Mouse (Mus musculus) liver, embryonic 14.5 days (tissue): ENCODE results near the gene Slk. TPM values are rescaled to one million over a fixed set of nuclear protein-coding genes. Genes with fewer than 3 reads are reported as not detected.

ENCODE experiments used
- ATAC-seq: fragments of 200-750 bp; cut with Nextera tagmentation; 2 replicates; pipeline ENCODE4 v1.8.0; 2017; ENCODE audit warnings: moderate number of reproducible peaks, mild to moderate bottlenecking, moderate library complexity; ENCODE audit not compliant: insufficient read depth
- DNase-seq, 3 experiments: peaks; one replicate each; pipeline ENCODE4 v3.0.0-alpha.2; 2012 to 2013; ENCODE audit warnings: low read depth in 3 of 3, low spot score in 3 of 3
- H3K27ac ChIP-seq: fragments of 300-500 bp; sonication (generic); 2 replicates; pipeline ENCODE4 v1.5.1; 2014; ENCODE audit warnings: moderate library complexity, mild to moderate bottlenecking, control low read depth, inconsistent platforms
- H3K27me3 ChIP-seq: fragments of 300-500 bp; sonication (generic); 2 replicates; pipeline ENCODE4 v1.6.1; 2014; ENCODE audit warnings: mild to moderate bottlenecking, low read length, moderate library complexity; ENCODE audit not compliant: control insufficient read depth, insufficient read depth
- H3K36me3 ChIP-seq: fragments of 300-500 bp; sonication (generic); replicated peaks from 2 replicates; pipeline ENCODE4 v1.6.1; 2014; ENCODE audit warnings: low read depth; ENCODE audit not compliant: control insufficient read depth, insufficient read depth
- H3K4me1 ChIP-seq, 2 experiments: fragments of 200-500 bp in 1 of 2; fragments of 300-500 bp in 1 of 2; sonication (generic) in 1 of 2; replicated peaks; 2 replicates each; pipeline ENCODE4 v1.6.1; 2012 to 2014; ENCODE audit warnings: antibody characterized with exemption in 1 of 2, inconsistent platforms in 1 of 2, low read length in 1 of 2; ENCODE audit not compliant: control insufficient read depth in 2 of 2, insufficient read depth in 2 of 2
- H3K4me2 ChIP-seq: fragments of 300-500 bp; sonication (generic); 2 replicates; pipeline ENCODE4 v1.6.1; 2014; ENCODE audit warnings: low read depth, mild to moderate bottlenecking, control low read depth, moderate library complexity
- H3K4me3 ChIP-seq, 2 experiments: fragments of 200-500 bp in 1 of 2; fragments of 300-500 bp in 1 of 2; sonication (generic) in 1 of 2; 2 replicates each; pipeline ENCODE4 v1.5.1; 2012 to 2014; ENCODE audit warnings: low read depth in 2 of 2, low read length in 2 of 2, mild to moderate bottlenecking in 2 of 2, control low read depth in 1 of 2, inconsistent platforms in 1 of 2, moderate library complexity in 1 of 2; ENCODE audit not compliant: insufficient read depth in 1 of 2
- H3K9ac ChIP-seq: fragments of 300-500 bp; sonication (generic); replicated peaks from 2 replicates; pipeline ENCODE4 v1.6.1; 2014; ENCODE audit warnings: mild to moderate bottlenecking, control low read depth, moderate library complexity
- H3K9me3 ChIP-seq: fragments of 300-500 bp; sonication (generic); 2 replicates; pipeline ENCODE4 v1.6.1; 2016; ENCODE audit warnings: low read length, mixed read lengths; ENCODE audit not compliant: control insufficient read depth
- CTCF ChIP-seq: IDR thresholded peaks from 2 replicates; pipeline ENCODE4 v1.5.1; 2016; ENCODE audit warnings: antibody characterized with exemption, low read depth, control low read depth
- EP300 ChIP-seq: IDR thresholded peaks from 2 replicates; pipeline ENCODE4 v1.6.1; 2016; ENCODE audit warnings: antibody characterized with exemption, low read depth
- WGBS: fragments of 180-500 bp; shearing (Covaris S2); extraction: QIAGEN DNeasy Blood & Tissue Kit; methylation state at CpG from one replicate; pipeline ENCODE4 v1.1.7; 2014; ENCODE audit not compliant: insufficient replicate concordance; 5-methylcytosine and 5-hydroxymethylcytosine counted together
- polyA plus RNA-seq, 2 experiments: library from polyadenylated mRNA; depleted of rRNA in 1 of 2; stranded (reverse) in 1 of 2; unstranded in 1 of 2; fragments of >200 nt; fragmentation: Nextera tagmentation in 1 of 2; extraction: Ambion mirVana in 1 of 2; gene quantifications; 2 replicates each; pipeline versions ENCODE4 v1.2.1 to v1.2.3; 2012 to 2014

Gene Slk
- polyA plus RNA-seq (2012; rRNA removed) (9.4 and 16.5 TPM in 2 replicates), polyA plus RNA-seq (2014; fragmentation: Nextera tagmentation; extraction: Ambion mirVana) (8.6 and 9.6 TPM in 2 replicates)

DNA sequence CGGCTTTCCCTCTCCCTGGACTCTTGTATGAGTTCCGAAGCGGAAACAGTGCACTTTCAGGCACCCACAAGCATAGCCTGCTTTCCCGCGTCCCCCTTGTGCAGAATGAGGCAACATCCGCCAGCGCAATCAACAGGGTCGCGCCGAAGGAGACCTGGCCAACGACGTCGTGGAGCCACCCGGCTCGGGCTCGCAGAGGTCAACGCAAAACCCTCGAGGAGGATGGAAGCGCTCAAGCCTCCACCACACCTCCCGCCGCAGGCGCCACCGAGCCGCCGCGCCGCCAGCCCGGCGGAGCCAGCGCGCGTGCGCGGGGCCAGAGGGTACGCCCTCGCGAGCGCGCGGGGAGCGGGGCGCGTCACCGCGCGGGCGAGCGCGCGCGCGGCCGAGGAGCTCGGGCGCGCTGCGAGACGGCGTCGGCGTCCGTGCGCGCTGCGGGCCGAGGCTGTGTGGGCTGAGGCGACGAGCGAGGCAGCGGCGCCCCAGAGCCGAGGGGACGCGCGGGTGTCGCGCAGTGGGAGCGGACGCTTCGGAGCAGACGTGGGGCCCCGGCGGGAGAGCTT, at the start of gene Slk:
Gene Slk (plus strand): TSS at position 454 of the 563 bp plus-strand sequence.
- ATAC-seq (peak; percentile 95), DNase-seq (peak; percentile 70 to 78 (median 72))
- Histone ChIP-seq H3K4me2 (peak within 1 kb of the TSS; percentile 96), H3K4me3 (peak within 1 kb of the TSS; percentile 96 to 98), H3K4me1 (peaks cover 13 to 16% of the 10 kb centered on the region in 2 experiments), H3K36me3 (no peaks in the 10 kb centered on the region), H3K9ac (peak within 1 kb of the TSS; percentile 95), H3K27ac (peak within 1 kb of the TSS; percentile 85), H3K27me3 (no peaks in the 10 kb centered on the region), H3K9me3 (no peaks in the 10 kb centered on the region)
- no peak for TF ChIP-seq CTCF
- TF ChIP-seq EP300 = no peak
- WGBS = under 1% methylated on average over 77 of the region's 83 CpGs

DNA sequence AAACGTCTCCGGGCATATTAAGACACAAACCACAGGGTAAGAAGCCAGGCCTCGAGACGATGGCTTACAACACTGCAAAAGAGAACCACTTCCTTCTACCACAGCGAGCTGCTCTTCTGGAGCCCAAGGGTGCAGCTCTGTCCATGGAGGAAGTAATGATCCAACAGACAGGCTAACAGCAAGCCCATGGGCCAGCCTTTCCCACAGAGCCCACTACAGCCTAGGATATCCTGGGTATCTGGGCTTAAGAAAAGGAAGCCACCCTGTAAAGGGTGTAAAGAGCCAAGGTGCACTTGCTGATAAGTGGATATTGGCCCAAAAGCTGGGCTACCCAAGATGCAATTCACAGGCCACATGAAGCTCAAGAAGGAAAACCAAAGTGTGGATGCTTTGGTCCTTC, 48.2 kb upstream of the Slk start:
- TF ChIP-seq CTCF (no peak), EP300 (peak; percentile 70)
- H3K27me3 ChIP-seq = no peaks in the 10 kb centered on the region
- DNase-seq = peak in 2 of 3 experiments; percentile 50 to 56
- peak; percentile 87 for ATAC-seq
- no peak overlapping the region for H3K4me3 ChIP-seq
- H3K36me3 ChIP-seq = no peaks in the 10 kb centered on the region
- H3K27ac ChIP-seq = peak overlapping the region; percentile 69
- 20% methylated on average over 5 of the region's 5 CpGs for WGBS
- H3K4me1 ChIP-seq = peaks cover 16 to 23% of the 10 kb centered on the region in 2 experiments
- peak overlapping the region; percentile 38 for H3K9ac ChIP-seq
- peak overlapping the region; percentile 42 for H3K4me2 ChIP-seq
- H3K9me3 ChIP-seq = no peaks in the 10 kb centered on the region

DNA sequence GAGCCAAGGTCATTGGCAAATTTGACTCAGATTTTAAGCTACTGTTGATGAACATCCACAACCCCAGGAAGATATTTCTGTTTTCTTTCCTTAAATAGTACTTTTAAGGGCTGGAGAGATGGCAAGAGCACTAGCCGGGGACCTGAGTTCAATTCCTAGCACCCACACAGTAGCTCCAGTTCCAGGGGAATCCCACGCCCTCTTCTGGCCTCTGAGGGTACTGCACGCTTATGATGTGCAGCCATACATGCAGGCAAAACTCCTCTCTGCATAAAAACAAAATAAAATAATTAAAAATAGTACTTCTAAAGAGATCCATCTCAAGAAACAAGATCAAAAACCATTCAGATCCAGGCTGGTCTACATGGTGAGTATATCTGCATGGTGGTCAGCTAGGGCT, 47.0 kb upstream of the Slk start:
- Histone ChIP-seq H3K27me3 (no peaks in the 10 kb centered on the region), H3K36me3 (no peaks in the 10 kb centered on the region), H3K9me3 (no peaks in the 10 kb centered on the region), H3K27ac (no peak overlapping the region), H3K4me1 (peaks cover 23 to 29% of the 10 kb centered on the region in 2 experiments), H3K4me2 (no peak overlapping the region), H3K4me3 (no peak overlapping the region), H3K9ac (no peak overlapping the region)
- no peak for DNase-seq
- 73% methylated on average over 3 of the region's 3 CpGs for whole genome bisulfite sequencing
- TF ChIP-seq CTCF = peak; percentile 69
- no peak for TF ChIP-seq EP300
- no peak for ATAC-seq

DNA sequence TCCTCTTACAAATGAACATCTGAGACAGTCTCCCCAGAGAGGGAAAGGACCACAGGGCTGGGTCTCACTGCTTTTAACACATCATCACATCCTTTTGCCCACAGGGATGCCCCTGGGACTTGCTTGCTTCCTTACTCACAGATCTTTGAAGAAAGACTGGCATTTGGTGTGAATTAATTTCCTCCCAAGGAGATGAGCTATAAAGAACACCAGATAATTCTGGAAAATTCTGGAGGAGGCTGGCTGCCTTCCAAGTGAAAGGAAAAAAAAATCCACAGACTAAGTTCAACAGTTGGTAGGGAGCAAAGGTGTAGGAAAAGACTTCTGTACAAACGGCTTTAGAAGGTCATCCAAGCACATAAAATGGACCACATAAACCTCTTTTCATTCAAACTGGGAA, 45.3 kb upstream of the Slk start:
- 63% methylated on average over 1 of the region's 1 CpGs for WGBS

DNA sequence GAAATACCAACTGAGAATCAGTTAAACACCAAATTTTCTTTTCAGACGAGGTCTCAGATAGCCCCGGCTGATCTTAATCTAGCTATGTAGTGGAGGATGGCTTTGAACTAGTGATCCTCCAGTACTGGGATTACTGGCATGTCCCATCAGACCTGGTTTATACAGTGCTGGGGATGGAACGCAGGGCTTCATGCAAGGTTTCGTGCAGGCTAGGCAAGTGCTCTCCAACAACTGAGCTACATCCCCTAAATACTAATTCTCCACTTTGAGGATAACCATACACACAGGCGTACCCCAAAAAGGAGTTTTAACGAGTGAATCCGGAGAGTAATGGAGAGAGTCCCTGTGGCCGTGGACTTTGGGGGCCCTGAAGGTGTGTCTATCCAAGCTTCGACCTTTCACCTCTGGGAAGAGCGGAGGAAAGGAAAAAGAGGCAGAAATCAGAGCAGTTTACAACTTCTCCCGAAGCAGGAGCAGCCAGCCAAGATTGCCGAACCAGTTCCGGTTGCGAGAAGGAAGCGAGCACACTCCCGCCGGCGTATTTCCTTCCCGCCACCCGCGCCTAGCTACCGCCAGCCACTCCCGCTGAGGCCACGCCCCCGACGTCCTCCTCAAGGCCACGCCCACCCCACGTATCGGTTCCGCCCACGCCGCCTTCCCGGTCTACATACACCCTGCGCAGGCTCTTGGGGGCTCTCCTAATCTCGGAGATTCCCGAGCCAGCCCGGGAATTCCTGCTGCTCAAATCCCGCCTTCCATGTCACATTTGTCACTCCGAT, 42.8 kb upstream of the Slk start:
- peak; percentile 96 for ATAC-seq
- peaks cover 27 to 29% of the 10 kb centered on the region in 2 experiments for H3K4me1 ChIP-seq
- H3K27ac ChIP-seq = peak overlapping the region; percentile 27
- H3K9me3 ChIP-seq = no peaks in the 10 kb centered on the region
- peak; percentile 90 to 92 (median 90) for DNase-seq
- peak overlapping the region; percentile 62 for H3K9ac ChIP-seq
- 3% methylated on average over 39 of the region's 39 CpGs for WGBS
- no peaks in the 10 kb centered on the region for H3K36me3 ChIP-seq
- peak overlapping the region; percentile 66 for H3K4me3 ChIP-seq
- TF ChIP-seq CTCF (no peak), EP300 (no peak)
- no peaks in the 10 kb centered on the region for H3K27me3 ChIP-seq
- H3K4me2 ChIP-seq = peak overlapping the region; percentile 79

More for the DNA sequence above, 45.3 kb upstream of the Slk start:
- Histone ChIP-seq H3K9ac (no peak overlapping the region), H3K36me3 (no peaks in the 10 kb centered on the region), H3K4me2 (no peak overlapping the region), H3K4me1 (peaks cover 35 to 42% of the 10 kb centered on the region in 2 experiments), H3K27me3 (no peaks in the 10 kb centered on the region), H3K9me3 (no peaks in the 10 kb centered on the region), H3K27ac (no peak overlapping the region), H3K4me3 (no peak overlapping the region)
- no peak for ATAC-seq
- DNase-seq = no peak
- TF ChIP-seq EP300 = no peak
